Mouse (Mus musculus) cerebellum, adult (tissue): ENCODE results near the gene Usp32.
"Not testable (repeated sequence)": the region's sequence is repeated elsewhere in the genome, so short reads cannot be mapped to it uniquely, and the experiment has no call there.

Experiments
- ATAC-seq: cut with Nextera tagmentation; 2 replicates; pipeline ENCODE4 v1.9.2; 2017; ENCODE audit warnings: mild to moderate bottlenecking, moderate library complexity, mixed read lengths; ENCODE audit not compliant: insufficient number of reproducible peaks, low FRiP score, low TSS enrichment

The Usp32 gene

GRCm38 (mm10) chr11:85139581-85140540 is at the start of gene Usp32:
Usp32 (minus strand) TSS chr11:85140161.
- ATAC-seq = peak; percentile 96

DNA sequence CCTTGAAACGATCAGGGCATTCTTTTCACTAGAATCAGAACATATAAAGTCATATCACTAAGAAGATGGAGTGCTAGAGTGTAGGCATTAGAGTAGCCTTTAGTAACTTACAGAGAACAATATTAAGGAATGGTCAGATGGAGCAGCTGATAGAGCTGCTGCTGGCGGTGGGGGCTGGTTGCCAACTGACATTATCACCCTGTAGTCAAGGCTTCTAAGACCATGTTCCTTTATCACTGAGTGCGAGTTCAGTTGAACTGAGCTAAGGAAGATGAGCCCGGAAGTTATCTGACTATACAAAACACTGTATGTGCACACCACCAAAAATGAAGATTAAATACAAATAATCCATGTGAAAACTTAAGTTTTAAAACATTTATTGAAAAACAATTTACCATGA is 49.1 kb upstream of the Usp32 start:
- no peak for ATAC-seq

- ATAC-seq = no peak
Observed at GRCm38 (mm10) chr11:85184839-85185238, 44.9 kb upstream of the Usp32 start.

DNA sequence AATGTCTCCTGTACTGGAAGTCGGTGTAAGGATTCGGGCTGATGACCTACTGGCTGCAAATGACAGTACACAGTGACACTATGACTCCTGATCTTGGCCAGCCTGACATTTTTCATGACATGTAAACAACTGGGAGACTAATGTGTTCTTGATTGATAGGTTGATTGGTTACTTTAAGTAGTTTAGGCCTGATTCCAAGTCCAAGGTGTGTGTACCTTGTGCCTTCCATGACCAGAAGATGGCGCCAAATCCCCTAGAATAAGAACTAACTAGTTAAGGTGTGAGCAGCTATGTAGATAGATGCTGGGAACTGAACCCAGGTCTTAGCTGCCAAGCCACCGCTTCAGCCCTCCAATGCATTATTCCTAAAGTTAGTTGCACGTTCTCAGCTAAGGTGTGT is 44.1 kb upstream of the Usp32 start:
- ATAC-seq = no peak

DNA sequence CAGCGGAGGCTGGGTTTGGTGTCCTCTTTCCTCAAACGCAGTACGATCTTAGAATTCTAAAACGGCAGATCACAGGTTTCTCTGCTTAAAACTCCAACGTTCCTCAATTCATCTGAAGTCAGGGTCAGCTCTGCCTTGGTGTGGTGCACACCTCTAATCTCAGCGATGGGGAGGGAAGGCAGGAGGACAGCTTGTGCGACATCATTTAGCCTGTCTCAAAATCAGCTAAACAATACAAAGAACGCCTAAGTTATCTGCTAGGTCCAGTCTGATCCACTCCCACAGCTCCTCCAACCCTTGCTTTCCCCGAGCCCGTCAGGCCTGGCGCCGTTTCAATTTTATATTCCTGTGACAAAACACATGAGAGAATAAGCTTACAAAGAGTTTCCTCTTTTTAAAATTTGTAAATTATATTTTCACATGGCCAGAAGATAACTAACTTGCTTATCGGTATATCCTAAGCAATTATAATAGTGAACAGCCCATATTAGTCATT is 43.4 kb upstream of the Usp32 start:
- 0 out of 2 replicates have a peak, but pooled peaks have one; percentile 26 for ATAC-seq

DNA sequence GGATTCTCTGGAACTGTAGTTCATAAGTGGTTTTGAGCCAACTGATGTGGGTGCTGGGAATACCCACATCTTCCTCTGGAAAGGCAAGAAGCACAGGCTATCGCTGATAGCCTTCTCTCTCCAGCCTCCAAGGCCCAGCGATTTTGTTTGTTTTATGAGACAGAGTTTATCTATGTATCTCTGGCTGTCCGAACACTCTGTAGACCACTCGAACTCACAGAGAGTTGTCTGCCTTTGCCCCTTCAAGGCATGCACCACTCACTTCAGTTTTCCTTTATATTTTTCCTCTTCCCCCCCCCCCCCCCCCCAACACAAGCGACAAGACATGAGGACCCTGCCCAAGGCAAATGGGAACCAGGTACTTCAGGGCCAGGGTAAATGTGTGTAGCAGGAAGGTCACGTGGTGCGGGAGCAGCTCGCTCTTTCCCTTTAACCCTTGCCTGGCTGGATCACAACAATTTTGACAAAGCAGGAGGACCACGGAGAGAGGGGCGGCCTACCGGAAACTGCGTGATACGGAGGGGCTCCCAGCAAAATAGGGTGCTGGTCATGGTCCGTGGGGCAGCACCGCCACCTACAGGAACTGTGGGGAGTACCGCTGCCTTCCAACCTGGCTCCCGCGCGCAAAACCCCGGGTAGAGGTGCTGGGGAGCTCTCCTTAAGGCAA is 42.8 kb upstream of the Usp32 start:
- peak; percentile 83; the same call in 1 of the 2 replicates for ATAC-seq

GRCm38 (mm10) chr11:85178413-85178812 is 38.5 kb upstream of the Usp32 start:
- no peak for ATAC-seq

- no peak for ATAC-seq
Observed at GRCm38 (mm10) chr11:85177761-85178160, 37.8 kb upstream of the Usp32 start.

DNA sequence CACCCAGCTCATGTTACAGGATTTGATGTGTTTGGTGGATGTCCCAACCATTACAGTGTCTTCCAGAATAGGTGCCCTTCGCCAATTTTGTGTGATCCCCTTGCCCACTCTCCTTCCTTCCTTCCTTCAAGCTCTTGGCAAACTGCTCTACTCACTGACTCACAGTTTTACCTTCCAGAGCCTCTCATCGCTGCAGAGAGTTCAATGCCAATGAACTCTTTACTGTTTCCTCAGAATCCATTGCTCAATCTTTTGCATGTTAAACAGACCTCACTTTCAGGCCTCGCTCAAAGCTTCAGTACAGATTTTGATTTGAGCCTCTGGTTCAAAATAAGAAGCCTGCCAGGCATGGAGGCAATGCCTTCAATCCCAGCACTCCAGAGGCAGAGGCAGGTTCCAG is 36.0 kb upstream of the Usp32 start:
- ATAC-seq = no peak

GRCm38 (mm10) chr11:85170833-85171232 is 30.9 kb upstream of the Usp32 start:
- no peak for ATAC-seq

- peak; percentile 75; the same call in 1 of the 2 replicates for ATAC-seq
Observed at GRCm38 (mm10) chr11:85170058-85170740, 30.2 kb upstream of the Usp32 start, which contains the start of gene 1700125H20Rik. 1700125H20Rik (plus strand) TSS chr11:85170404.

DNA sequence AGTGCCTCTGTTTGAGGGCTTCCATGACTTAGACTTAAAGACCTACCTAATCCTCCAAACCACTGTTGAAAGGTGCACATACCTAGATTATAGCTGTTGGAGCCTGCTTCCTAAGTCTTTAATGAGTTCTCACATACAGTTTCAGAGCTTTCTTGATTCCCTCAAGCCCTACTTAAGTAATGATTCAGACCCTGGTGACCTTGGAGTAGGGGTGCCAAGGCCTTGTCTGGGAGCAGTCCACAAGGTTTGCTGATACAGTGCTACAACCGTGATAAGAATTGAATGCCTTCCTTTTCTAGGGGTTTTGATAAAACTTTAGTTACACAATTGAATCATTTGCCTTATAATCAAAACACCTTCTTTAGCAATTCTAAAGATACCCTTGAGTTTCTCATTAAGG is 27.5 kb upstream of the Usp32 start:
- ATAC-seq = no peak

DNA sequence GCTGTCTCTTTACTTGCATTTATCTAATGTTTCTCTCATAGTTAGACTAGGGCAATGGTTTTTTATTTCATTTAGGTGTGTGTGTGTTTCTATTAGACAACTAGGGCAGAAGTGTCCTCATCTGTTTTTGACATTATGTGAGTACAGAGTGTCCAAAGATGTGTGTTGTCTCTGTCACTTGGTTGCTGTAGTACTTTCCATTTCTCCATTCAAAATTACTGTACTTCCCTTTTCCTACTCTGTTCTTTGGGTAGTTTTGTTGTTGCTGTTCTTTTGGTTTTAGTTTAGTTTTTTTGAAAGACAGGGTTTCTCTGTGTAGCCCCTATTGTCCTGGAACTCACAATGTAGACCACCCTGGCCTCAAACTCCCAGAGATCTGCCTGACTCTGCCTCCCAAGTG is 24.4 kb upstream of the Usp32 start:
- no peak for ATAC-seq

DNA sequence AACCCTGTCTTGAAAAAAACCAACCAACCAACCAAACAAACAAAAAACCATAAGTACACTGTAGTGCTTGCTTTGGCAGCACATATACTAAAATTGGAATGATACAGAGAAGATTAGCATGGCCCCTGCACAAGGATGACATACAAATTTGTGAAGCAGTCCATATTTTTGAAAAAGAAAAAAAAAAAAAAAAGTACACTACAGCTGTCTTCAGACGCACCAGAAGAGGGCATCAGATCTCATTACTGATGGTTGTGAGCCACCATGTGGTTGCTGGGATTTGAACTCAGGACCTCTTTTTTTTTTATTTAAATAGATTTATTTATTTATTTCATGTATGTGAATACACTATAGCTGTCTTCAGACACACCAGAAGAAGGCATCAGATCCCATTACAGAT is 23.1 kb upstream of the Usp32 start:
- not testable (repeated sequence) for ATAC-seq

DNA sequence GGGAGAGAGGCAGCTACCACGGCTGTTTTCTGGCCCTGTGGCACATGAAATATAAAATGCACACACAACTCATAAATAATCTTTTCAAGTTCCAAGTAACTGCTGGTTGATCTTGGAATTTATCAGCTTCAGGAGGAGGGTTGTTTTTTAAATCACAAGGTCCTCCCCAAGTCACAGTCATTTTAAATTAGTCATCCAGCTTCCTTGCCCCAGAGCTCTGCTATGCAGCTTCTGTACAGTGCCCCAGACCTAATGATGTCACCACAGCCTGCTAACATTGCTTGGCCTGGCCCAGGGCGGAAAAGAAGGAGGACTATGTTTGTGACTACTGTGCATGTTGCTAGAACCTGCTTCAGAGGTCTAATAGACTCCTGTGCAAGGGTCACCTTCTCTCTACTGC is 17.3 kb upstream of the Usp32 start:
- ATAC-seq = no peak

DNA sequence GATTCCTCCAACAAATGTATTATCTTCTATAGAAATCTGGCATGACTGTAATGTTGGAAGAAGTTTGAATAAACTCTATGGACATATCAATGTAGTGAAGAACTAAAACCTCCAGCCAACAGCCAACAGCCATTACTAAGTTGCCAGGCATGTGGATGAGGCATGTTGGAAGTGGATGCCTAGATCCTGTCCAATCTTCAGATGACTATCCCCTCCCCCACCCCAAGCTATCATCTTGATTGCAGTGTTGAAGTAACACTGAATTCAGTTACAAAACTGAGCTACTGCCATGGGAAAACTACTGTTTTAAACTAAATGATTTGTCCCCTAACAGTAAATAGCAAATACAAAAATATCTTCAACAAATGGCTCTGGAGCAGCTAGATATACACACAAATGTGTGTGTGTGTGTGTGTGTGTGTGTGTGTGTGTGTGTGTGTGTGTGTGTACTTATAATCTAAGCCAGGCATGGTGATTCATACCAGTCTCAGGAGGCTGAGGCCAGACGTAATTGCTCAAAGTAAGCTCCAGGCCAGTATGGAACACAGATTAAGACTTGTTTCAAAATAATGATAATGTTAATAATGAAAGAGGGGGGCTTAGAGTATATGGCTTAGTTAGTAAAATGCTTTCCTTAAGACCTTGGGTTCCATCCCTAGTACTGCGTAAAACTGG is 12.4 kb upstream of the Usp32 start:
- no peak for ATAC-seq

DNA sequence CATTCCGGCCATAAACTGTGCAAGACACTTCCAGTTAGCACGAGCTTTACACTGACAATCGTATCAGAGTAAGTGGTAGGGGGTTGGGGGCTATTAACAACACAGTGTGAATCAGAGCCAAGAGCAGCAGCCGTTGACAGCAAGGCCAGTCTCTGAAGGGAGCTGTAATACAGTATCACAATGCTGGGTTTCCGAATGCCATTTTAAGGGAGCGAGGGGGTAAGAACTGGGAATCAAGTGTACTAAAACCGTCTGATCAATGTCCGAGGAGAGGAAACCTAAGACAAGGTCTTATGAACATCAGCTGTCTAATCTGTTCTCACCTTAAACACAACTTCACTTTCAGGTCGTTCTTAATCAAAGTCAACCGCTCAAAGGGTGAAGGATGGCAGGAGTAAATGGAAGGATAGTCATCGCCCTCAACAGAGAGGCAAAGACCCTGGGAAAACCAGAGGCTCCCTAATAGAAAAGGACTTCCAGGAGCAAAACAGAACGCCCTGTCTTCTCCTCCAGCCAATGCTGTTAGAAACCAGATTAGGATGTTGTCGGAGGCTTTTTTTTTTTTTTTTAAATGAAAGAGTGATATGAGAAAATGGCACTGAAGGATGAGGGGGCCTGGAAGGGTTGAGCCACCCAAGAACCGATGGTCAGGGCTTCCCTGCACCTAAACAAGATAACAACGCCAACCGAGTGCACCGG is 1.0 kb downstream of the Usp32 start:
- no peak for ATAC-seq

- ATAC-seq = no peak
Observed at GRCm38 (mm10) chr11:85131542-85131941, 8.4 kb downstream of the Usp32 start.

GRCm38 (mm10) chr11:85128883-85129282 is 11.1 kb downstream of the Usp32 start:
- ATAC-seq = no peak
